Mouse (Mus musculus) kidney, postnatal 25 days (tissue): Measurements from ENCODE around the gene Pik3r6.

Source experiments
- DNase-seq, 2 experiments: peaks; one replicate each; pipeline ENCODE4 v3.0.0; 2021; ENCODE audit warnings: mixed read lengths in 2 of 2

The Pik3r6 gene

GRCm38 (mm10) chr11:68502902-68503629 is at the start of gene Pik3r6:
Gene Pik3r6, plus strand, starts transcription at chr11:68503019.
- peak; percentile 35 to 66 for DNase-seq

- DNase-seq, result no peak
Measured at GRCm38 (mm10) chr11:68453301-68453700, 49.5 kb upstream of the Pik3r6 start.

- no peak for DNase-seq
Measured at GRCm38 (mm10) chr11:68458086-68458485, 44.7 kb upstream of the Pik3r6 start.

GRCm38 (mm10) chr11:68459021-68459420 is 43.8 kb upstream of the Pik3r6 start:
- no peak for DNase-seq

- DNase-seq, result no peak
Measured at GRCm38 (mm10) chr11:68459486-68459885, 43.3 kb upstream of the Pik3r6 start.

GRCm38 (mm10) chr11:68462716-68463115 is 40.1 kb upstream of the Pik3r6 start:
- no peak for DNase-seq

GRCm38 (mm10) chr11:68464260-68464659 is 38.6 kb upstream of the Pik3r6 start:
- DNase-seq, result no peak

- DNase-seq, result no peak
Measured at GRCm38 (mm10) chr11:68465090-68465489, 37.7 kb upstream of the Pik3r6 start.

GRCm38 (mm10) chr11:68467441-68467840 is 35.4 kb upstream of the Pik3r6 start:
- DNase-seq, result no peak

- no peak for DNase-seq
Measured at GRCm38 (mm10) chr11:68467962-68468612, 34.7 kb upstream of the Pik3r6 start.

- no peak for DNase-seq
Measured at GRCm38 (mm10) chr11:68468886-68469285, 33.9 kb upstream of the Pik3r6 start.

GRCm38 (mm10) chr11:68472162-68472849 is 30.5 kb upstream of the Pik3r6 start:
- DNase-seq, result no peak

GRCm38 (mm10) chr11:68474600-68474999 is 28.2 kb upstream of the Pik3r6 start:
- DNase-seq, result no peak

GRCm38 (mm10) chr11:68475676-68476075 is 27.1 kb upstream of the Pik3r6 start:
- no peak for DNase-seq

- DNase-seq, result no peak
Measured at GRCm38 (mm10) chr11:68477661-68478060, 25.2 kb upstream of the Pik3r6 start.

- no peak for DNase-seq
Measured at GRCm38 (mm10) chr11:68478574-68478981, 24.2 kb upstream of the Pik3r6 start.

- DNase-seq, result no peak
Measured at GRCm38 (mm10) chr11:68480660-68481059, 22.2 kb upstream of the Pik3r6 start.

- no peak for DNase-seq
Measured at GRCm38 (mm10) chr11:68482001-68482400, 20.8 kb upstream of the Pik3r6 start.

GRCm38 (mm10) chr11:68483213-68483612 is 19.6 kb upstream of the Pik3r6 start:
- DNase-seq, result no peak

GRCm38 (mm10) chr11:68484431-68484830 is 18.4 kb upstream of the Pik3r6 start:
- no peak for DNase-seq

GRCm38 (mm10) chr11:68485206-68485942 is 17.4 kb upstream of the Pik3r6 start:
- DNase-seq, result peak in 1 of 2 experiments; percentile 36

- no peak for DNase-seq
Measured at GRCm38 (mm10) chr11:68486093-68486492, 16.7 kb upstream of the Pik3r6 start.

GRCm38 (mm10) chr11:68487720-68488119 is 15.1 kb upstream of the Pik3r6 start:
- no peak for DNase-seq
